Mouse (Mus musculus) forebrain, embryonic 16.5 days (tissue): ENCODE results near the gene Gm45716. TPM values are rescaled to one million over a fixed set of nuclear protein-coding genes. Genes with fewer than 3 reads are reported as not detected.

Experiments used
- polyA plus RNA-seq: library from polyadenylated mRNA; unstranded; fragments of >200 nt; fragmentation: Nextera tagmentation; extraction: Ambion mirVana; gene quantifications from 2 replicates; pipeline ENCODE4 v1.2.1, GENCODE M21; 2015

Gene Gm45716
- polyA plus RNA-seq, 1 experiment from 2014 or later = 18.0 TPM

Other genes starting within 250 kb of the Gm45716 start
- 0.87 and 1.3 TPM in 2 replicates for gene Pctp, start 184.8 kb upstream of the Gm45716 start, polyA plus RNA-seq
- gene Tmem100, start 157.3 kb upstream of the Gm45716 start, polyA plus RNA-seq = 5.0 and 6.7 TPM in 2 replicates
- gene Mmd, start 61.8 kb downstream of the Gm45716 start, polyA plus RNA-seq = 104 and 107 TPM in 2 replicates
- gene Hlf, start 203.2 kb downstream of the Gm45716 start, polyA plus RNA-seq = 5.7 and 5.9 TPM in 2 replicates